Mouse (Mus musculus): ENCODE data around the gene Rnf222.

Gene Rnf222

GRCm38 (mm10) chr11:68888253-68888652, at the start of gene Rnf222:
TSS of gene Rnf222 (plus strand) at chr11:68888553.
- DNase-seq (ENCODE audit: extremely low read depth, insufficient read length, low spot score), result no peak

- DNase-seq (ENCODE audit: extremely low read depth, insufficient read length, low spot score), result no peak
Measured at GRCm38 (mm10) chr11:68839606-68840005, 48.7 kb upstream of the Rnf222 start.

DNA sequence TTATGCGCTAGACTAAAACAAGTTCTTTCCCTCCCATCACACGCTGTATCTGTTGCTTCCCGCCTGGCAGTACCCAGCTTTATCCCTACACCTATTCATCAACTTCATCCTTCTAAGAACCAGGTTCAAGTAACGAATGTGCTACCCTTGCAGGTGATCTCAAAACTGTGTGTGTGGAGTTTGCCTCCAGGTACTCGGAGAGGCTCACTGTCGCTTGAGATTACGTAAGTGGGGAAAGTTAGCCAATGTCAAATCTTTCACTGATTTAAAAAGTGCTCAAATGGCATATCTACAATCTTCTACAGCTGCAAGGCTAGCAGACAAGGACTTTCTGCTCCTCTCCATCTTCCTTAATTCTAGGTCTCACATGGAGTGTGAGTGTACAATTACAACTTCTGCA, 37.5 kb upstream of the Rnf222 start:
- DNase-seq (ENCODE audit: extremely low read depth, insufficient read length, low spot score), result no peak

GRCm38 (mm10) chr11:68851644-68852485, 36.5 kb upstream of the Rnf222 start:
- no peak for DNase-seq (ENCODE audit: extremely low read depth, insufficient read length, low spot score)

GRCm38 (mm10) chr11:68852486-68852901, 35.9 kb upstream of the Rnf222 start:
- peak; percentile 90 for DNase-seq (ENCODE audit: extremely low read depth, insufficient read length, low spot score)

DNA sequence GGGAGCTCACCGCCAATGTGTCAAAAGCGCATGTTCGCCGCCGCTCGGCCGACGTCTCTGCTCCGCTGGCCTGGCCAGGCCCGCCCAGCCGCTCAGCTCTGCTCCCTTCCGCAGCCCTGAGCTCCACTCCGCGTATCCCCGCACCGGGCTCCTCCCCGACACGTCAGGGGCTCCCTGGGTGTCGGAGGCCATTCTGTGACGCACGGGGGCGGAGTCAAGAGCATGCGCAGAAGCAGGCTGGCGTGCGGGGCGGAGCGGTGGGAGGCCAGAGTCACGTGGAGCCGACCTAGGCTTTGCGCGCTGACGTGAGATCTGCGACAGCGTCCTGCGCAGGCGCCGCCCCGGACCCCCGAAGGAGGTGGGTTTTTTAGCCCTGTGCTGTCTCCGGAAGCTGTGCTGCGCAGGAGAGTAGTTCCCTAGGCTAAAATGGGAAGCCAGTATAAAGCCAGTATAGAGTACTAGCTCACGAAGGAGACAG, 35.4 kb upstream of the Rnf222 start:
- peak; percentile 99 for DNase-seq (ENCODE audit: extremely low read depth, insufficient read length, low spot score)

- peak; percentile 69 for DNase-seq (ENCODE audit: extremely low read depth, insufficient read length, low spot score)
Measured at GRCm38 (mm10) chr11:68853611-68854401, 34.5 kb upstream of the Rnf222 start.

- no peak for DNase-seq (ENCODE audit: extremely low read depth, insufficient read length, low spot score)
Measured at GRCm38 (mm10) chr11:68854621-68855020, 33.7 kb upstream of the Rnf222 start.

DNA sequence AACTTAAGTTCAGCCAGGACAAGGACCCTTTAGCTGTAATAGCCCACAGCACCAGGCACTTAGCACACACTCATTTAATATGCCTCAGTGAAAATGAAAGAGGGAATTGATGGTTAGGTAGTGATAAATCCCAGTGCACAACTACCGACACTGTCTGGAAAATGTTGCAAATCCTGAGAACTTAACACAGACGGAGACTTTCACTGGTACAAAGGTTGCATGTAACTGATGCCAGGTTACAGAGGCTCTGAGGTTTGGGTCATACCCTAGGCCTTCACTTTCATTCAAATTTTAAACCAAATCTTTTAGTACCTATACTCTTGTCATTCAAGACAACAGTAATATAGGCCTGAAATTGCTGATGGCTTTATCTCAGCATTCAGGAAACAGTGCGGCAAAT, 31.0 kb upstream of the Rnf222 start:
- no peak for DNase-seq (ENCODE audit: extremely low read depth, insufficient read length, low spot score)

DNA sequence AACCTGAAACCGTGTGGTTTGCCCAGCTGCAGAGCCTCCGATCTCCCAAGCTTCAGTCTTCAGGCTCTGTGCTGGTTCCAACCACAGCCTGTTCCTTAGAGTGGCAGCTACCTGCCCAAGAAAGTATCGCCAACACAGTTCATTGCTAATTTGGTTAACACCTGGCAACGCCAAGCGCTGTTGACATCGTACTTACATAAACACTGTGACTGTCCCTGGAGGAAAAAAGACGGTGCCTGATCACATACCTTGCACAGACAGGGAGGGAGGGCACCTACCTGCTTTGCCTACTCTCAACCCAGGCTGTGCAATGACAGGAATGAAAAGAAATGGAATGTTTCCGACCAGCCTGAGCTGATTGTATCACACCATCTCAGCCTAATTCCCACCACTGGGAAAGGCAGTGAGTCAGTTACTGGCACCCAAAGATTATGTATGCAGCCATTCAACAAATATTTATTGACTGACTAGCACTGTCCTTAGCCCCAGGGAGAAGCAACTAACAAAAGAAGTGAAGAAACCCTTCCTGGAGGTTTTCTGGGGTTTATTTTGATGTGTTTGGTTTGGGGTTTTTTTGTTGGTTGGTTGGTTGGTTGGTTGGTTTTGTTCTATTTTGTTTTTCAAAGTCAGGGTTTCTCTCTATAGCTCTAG, 28.3 kb upstream of the Rnf222 start:
- no peak for DNase-seq (ENCODE audit: extremely low read depth, insufficient read length, low spot score)

DNA sequence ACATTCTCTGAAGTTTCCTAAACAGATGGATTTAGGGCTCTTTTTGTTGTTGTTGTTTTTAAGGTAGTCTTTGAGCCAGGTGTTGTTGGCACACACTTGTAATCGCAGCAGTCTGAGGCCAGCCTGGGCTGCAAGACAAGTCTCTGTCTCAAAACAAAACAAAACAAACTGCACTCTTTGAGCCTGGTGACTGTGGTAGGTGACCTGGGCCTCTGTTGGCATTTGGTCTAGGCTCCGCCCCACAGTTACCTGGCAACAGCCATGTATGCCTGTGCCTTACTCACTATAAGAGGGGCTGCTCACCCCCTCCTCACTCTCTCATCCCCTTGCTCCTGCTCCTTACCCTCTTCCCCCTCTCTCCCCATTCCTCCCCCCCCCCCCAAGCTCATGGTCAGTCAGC, 26.1 kb upstream of the Rnf222 start:
- DNase-seq (ENCODE audit: extremely low read depth, insufficient read length, low spot score), result no peak

- DNase-seq (ENCODE audit: extremely low read depth, insufficient read length, low spot score), result no peak
Measured at GRCm38 (mm10) chr11:68863631-68864091, 24.7 kb upstream of the Rnf222 start.

DNA sequence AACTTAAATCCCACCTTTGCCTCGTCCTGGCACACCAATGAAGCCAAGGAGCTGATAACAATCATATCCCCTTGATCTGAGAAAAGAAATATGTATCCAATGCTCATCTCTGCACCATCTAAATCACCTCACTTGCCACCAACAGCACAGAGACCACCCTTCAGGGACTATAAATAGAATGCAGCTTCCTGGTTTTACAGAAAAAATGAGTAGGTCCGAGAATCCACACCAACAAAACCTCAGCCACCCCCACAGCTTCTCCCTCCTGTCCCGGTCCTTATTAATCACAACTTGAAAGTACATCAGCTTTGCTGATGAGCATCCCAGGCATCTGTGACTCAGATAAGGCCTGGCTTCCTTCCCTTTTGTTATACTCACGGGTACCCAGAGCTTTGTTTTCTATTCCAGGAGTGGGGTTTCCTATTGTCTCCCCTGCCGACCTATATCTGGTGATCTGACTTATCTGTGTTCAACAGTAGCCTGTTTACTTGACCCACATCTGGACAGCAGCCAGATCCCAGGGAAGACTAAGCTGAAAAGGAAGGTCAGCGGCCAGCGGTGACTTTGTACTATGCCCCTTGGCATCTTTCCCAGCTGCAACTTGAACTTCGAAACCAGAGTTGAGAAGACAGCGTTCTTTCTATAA, 23.7 kb upstream of the Rnf222 start:
- no peak for DNase-seq (ENCODE audit: extremely low read depth, insufficient read length, low spot score)

DNA sequence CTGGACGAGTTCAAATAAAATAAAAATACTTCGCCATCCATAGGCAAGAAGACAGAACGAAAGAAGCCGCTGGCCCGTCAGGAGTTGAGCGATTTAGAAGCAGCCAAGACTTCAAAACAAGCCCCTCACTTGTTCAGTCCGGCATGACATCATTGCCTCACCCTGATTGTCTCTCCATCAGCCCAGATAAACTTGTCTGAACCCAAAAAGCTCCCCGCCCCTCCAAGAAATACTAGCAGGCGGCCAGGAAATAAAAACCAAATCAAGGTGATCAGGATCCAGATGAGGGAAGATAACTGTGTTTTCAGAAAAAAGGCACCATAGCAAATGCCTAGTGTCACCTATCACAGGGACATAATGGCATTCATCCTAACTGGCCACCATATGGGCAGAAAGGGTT, 17.1 kb upstream of the Rnf222 start:
- no peak for DNase-seq (ENCODE audit: extremely low read depth, insufficient read length, low spot score)

GRCm38 (mm10) chr11:68871748-68872147, 16.6 kb upstream of the Rnf222 start, which contains the start of gene Ndel1:
TSS of gene Ndel1 (minus strand) at chr11:68871858.
- DNase-seq (ENCODE audit: extremely low read depth, insufficient read length, low spot score), result peak; percentile 72

- no peak for DNase-seq (ENCODE audit: extremely low read depth, insufficient read length, low spot score)
Measured at GRCm38 (mm10) chr11:68874841-68875240, 13.5 kb upstream of the Rnf222 start.

DNA sequence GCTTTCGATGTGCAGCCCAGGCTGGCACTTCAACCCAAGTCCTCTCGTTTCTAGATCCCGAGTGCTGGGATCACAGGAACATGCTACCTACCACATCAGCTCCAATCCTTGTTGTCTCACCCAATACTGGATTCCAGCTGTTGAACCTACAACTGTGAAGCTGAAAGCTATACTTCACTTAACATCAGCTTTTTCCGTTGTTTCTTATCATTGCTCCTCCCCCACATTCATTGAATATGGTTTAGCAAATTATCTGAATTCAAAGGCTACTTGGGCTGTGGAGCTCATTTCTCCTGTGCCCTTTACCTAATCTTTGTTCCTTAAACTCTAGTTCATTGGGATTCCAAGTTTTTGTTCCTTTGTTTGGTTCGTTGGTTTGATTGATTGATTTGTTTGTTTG, 9.5 kb upstream of the Rnf222 start:
- no peak for DNase-seq (ENCODE audit: extremely low read depth, insufficient read length, low spot score)

GRCm38 (mm10) chr11:68882107-68882506, 6.2 kb upstream of the Rnf222 start:
- no peak for DNase-seq (ENCODE audit: extremely low read depth, insufficient read length, low spot score)

DNA sequence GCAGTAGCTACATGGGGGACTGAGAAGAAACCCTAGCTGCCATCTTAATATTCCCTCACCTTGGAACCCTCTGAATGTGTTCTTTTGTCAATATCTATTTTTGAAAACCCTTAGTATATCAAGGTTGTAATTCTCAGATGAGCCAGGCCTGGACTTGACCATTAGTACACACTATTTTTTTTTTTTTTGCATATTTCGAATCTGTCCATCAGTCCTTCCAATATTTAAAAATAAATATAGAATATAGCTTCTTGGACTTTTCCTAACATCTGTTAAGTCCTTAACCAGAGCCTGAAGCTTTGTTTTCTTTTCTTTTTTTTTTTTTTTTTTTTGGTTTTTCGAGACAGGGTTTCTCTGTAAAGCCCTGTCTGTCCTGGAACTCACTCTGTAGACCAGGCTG, 4.5 kb upstream of the Rnf222 start:
- no peak for DNase-seq (ENCODE audit: extremely low read depth, insufficient read length, low spot score)

GRCm38 (mm10) chr11:68884368-68884767, 4.0 kb upstream of the Rnf222 start:
- no peak for DNase-seq (ENCODE audit: extremely low read depth, insufficient read length, low spot score)

DNA sequence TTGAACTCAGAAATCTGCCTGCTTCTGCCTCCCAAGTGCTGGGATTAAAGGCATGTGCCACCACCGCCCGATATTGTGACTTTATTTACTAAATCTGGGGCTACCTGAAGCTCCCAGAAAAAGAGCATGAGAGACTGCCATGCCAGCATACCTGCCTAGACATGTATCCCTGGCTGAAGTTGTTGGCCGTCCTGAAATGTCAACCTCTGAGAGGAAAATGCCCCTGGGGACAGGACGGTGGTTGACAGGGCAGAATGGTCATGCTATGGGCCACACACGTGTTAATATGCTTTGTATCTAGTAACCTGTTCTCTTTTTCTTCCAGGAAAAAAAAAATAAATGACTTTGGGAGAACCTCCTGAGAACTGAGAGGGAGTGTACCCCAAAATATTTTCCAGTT, 2.3 kb upstream of the Rnf222 start:
- DNase-seq (ENCODE audit: extremely low read depth, insufficient read length, low spot score), result no peak
